Mouse (Mus musculus): ENCODE results near the gene Apba2. TPM values are rescaled to one million over a fixed set of nuclear protein-coding genes. Genes with fewer than 3 reads are reported as not detected.

Apba2 gene
- polyA plus RNA-seq, 1 experiment from 2014 or later = 201 TPM

DNA sequence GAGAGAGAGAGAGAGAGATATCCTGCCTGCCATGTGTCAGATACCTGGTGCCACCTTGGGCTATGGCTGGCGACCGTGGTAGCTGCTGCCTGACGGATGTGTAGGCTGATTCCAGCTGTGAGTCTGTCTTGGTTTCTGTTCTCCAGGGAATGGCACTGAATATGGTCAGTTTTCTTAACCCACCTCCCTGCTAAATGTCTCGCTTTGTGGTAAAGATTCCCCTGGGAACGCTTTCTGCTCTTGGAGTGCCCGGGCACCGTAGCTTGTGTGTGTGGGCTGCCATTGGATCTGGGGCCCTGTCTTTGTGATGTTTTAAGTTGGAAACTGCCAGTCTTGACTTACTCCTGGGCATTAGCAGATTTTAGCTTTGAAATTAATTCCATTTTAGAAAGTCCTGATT lies 7.3 kb downstream of the Apba2 start:
- no peak overlapping the region for H3K4me3 ChIP-seq
- 75% methylated on average over 7 of the region's 7 CpGs for WGBS
- H3K4me2 ChIP-seq = no peak overlapping the region
- no peaks in the 10 kb centered on the region for H3K27me3 ChIP-seq (replicated peaks)
- no peaks in the 10 kb centered on the region for H3K9me3 ChIP-seq
- no peaks in the 10 kb centered on the region for H3K36me3 ChIP-seq (replicated peaks)
- H3K4me1 ChIP-seq = peaks cover 67% of the 10 kb centered on the region
- no peak overlapping the region for H3K27ac ChIP-seq
- H3K9ac ChIP-seq = no peak overlapping the region
- no peak for ATAC-seq (replicated peaks)

DNA sequence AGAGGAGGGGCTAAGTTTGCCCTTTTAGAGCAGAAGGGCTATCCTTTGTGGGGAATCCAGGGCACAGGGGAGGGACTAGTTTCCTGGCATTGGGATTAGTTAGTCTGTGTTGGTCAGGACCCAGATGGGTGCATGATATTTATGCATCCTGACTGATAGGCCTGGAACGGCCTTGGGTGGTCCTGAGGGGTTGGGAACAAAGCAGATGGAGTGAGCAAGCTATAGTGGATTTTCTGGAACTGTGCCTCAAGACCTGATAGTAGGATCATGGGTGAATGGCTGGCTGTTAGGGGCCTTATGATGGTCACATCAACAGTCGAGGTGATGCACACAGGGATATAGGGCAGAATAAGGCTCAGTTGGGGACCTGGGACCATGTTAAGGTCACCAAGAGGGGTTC lies 8.4 kb downstream of the Apba2 start:
- H3K4me3 ChIP-seq = no peak overlapping the region
- no peak overlapping the region for H3K4me2 ChIP-seq
- no peak overlapping the region for H3K27ac ChIP-seq
- H3K27me3 ChIP-seq (replicated peaks) = no peaks in the 10 kb centered on the region
- 56% methylated on average over 2 of the region's 2 CpGs for WGBS
- no peak overlapping the region for H3K9ac ChIP-seq
- H3K36me3 ChIP-seq (replicated peaks) = no peaks in the 10 kb centered on the region
- no peak for ATAC-seq (replicated peaks)
- H3K9me3 ChIP-seq = no peaks in the 10 kb centered on the region
- H3K4me1 ChIP-seq = peaks cover 59% of the 10 kb centered on the region

DNA sequence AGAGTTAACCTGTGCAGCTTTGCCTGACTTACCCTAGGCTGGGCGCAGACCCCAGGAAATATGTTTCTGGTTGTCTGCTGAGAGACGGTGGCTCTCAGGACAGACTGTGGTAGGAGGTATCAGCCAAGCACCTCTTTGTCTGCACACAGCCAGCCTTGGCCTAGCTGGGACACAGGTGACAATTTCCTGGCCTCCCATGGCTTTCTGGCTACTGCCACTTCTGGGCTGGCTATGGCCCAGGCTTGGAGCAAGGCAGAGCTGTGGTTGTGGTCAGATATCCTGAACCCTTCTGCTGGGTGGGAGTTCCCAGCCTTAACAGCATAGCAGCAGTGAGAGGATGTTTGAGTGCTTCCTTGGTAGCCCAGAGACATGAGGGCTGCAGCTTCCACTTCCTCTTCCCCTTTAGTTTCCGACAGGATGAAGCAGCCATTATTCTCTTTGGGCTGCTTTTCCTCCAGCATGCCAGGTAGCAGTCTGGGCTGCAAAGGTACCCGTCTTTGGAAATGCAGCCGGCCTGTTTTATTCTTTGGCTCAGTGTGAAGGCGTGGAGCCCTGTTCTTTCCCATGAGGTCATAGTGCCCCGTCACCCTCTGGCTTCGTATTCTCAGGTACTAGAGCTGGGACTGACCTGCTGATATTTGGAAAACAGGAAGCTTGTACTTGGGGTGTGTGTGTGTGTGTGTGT lies 9.2 kb downstream of the Apba2 start:
- Histone ChIP-seq H3K4me1 (peaks cover 53% of the 10 kb centered on the region), H3K27ac (no peak overlapping the region; the same call in 1 of the 2 replicates)

DNA sequence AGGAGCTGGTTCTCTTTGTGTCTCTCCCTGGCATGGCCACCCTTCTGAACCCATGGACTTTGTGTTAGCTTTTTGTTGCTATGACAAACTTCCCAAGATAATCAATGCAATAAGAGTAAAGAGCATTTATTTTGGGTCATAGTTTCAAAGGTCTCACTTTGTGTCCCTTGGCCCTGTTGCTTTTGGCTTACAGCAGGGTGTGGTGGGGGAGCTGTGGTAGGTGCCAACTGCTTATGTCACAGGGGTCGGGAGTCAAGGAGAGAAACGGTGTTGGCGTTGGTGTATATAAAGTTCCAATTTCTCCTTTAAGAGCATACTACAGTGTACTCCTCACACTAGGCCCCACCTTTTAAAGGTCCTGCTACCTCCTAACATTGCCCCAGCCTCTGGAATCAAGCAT lies 12.1 kb downstream of the Apba2 start:
- H3K9me3 ChIP-seq = no peaks in the 10 kb centered on the region
- no peak overlapping the region for H3K4me3 ChIP-seq
- peaks cover 25% of the 10 kb centered on the region for H3K4me1 ChIP-seq
- ATAC-seq (replicated peaks) = no peak
- H3K36me3 ChIP-seq (replicated peaks) = no peaks in the 10 kb centered on the region
- 97% methylated on average over 3 of the region's 3 CpGs for WGBS
- H3K27ac ChIP-seq = no peak overlapping the region
- no peak overlapping the region for H3K9ac ChIP-seq
- no peaks in the 10 kb centered on the region for H3K27me3 ChIP-seq (replicated peaks)
- H3K4me2 ChIP-seq = no peak overlapping the region

More for the DNA sequence above, 9.2 kb downstream of the Apba2 start:
- Histone ChIP-seq H3K4me3 (no peak overlapping the region), H3K4me2 (no peak overlapping the region), H3K9ac (no peak overlapping the region), H3K9me3 (no peaks in the 10 kb centered on the region), H3K36me3 (replicated peaks) (no peaks in the 10 kb centered on the region), H3K27me3 (replicated peaks) (no peaks in the 10 kb centered on the region)
- 86% methylated on average over 8 of the region's 8 CpGs for WGBS
- no peak for ATAC-seq (replicated peaks)

DNA sequence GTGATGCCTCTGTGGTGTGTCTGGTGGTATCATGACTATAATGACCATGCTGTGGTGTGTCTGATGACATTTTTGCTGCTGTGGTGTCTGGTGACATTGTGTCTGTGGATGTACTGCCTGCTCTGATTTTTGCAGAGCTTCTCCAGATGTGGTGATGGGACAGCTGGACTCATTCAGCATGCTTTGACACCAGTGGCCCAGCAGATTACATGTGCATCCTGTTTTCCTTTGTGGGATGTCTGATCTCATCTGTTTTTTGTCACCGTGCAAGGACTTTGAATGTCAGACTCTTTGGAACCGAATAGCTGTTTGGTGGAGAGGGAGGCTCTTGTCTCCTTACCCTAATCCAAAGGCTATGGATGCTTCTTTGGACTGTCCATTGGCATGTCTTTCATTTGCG lies 13.8 kb downstream of the Apba2 start:
- WGBS = 85% methylated on average over 3 of the region's 3 CpGs
- no peaks in the 10 kb centered on the region for H3K27me3 ChIP-seq (replicated peaks)
- no peak for ATAC-seq (replicated peaks)
- no peak overlapping the region for H3K27ac ChIP-seq
- H3K4me3 ChIP-seq = no peak overlapping the region
- no peaks in the 10 kb centered on the region for H3K9me3 ChIP-seq
- no peak overlapping the region for H3K9ac ChIP-seq
- no peaks in the 10 kb centered on the region for H3K36me3 ChIP-seq (replicated peaks)
- peaks cover 12% of the 10 kb centered on the region for H3K4me1 ChIP-seq
- no peak overlapping the region for H3K4me2 ChIP-seq

DNA sequence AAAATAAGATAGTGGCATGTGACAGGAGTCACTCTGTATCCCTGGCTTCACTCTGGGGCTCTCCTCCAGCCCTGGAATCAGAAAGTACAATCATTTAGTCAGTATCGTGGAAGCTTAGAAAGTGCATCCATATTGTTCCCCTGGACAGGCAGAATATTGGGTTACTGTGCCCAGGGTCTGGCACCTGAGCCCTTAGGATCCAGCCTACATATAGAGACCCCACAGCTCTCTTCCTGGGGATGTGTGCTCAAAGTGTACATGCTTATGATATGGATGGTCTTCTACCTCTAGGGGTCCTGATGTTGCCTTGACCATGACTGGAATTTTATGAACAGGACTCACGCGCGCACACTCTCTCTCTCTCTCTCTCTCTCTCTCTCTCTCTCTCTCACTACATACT lies 14.4 kb downstream of the Apba2 start:
- Histone ChIP-seq H3K4me1 (peaks cover 7% of the 10 kb centered on the region), H3K9me3 (no peaks in the 10 kb centered on the region), H3K27ac (no peak overlapping the region), H3K4me2 (no peak overlapping the region), H3K27me3 (replicated peaks) (no peaks in the 10 kb centered on the region), H3K36me3 (replicated peaks) (no peaks in the 10 kb centered on the region), H3K9ac (no peak overlapping the region), H3K4me3 (no peak overlapping the region)
- 96% methylated on average over 4 of the region's 4 CpGs for WGBS
- no peak for ATAC-seq (replicated peaks)

DNA sequence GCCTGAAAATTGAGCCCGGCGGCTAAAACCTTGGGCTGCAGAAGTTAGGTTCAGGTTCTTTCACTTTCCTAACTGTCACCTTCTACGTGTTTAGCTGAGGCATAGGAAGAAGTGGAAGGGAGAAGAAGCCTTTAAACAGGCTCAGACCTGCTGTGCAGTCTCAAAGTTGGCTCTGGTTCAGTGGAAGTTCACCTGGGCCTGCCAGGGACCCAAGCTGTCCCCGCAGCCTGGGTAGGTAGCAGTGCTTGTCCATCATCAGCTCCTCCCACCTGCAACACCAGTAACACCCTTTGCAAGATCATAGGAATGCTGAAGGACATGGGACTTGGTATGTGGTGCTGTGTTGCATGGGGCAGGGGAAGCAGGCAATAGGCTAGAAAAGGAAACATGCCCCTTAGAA lies 17.6 kb downstream of the Apba2 start:
- Histone ChIP-seq H3K27ac (no peak overlapping the region), H3K4me1 (peaks cover 10% of the 10 kb centered on the region; the same call in 1 of the 2 replicates), H3K9me3 (no peaks in the 10 kb centered on the region), H3K27me3 (replicated peaks) (no peaks in the 10 kb centered on the region), H3K4me2 (no peak overlapping the region), H3K36me3 (replicated peaks) (no peaks in the 10 kb centered on the region), H3K9ac (no peak overlapping the region), H3K4me3 (no peak overlapping the region)
- WGBS = 90% methylated on average over 4 of the region's 4 CpGs
- ATAC-seq (replicated peaks) = no peak

DNA sequence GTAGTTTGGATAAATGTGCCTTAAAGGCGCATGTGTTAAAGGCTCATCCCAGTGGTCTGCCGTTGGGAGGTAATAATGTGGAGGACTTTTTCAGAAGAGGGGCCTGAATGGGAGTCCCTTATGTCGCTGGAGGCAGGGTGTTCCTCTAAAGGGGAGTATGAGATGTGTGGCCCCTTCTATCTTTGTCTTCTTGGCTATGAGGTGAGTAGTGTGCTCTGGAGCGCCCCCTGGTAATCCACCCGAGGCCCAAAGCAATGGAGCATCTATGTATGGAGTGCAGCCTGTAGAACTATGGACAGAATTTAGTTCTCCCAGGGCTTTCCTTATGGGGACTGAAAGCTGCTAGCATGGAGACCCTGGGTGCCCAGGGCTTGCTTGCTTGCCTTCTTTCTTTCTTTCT lies 18.0 kb downstream of the Apba2 start:
- H3K27ac ChIP-seq = no peak overlapping the region
- H3K4me3 ChIP-seq = no peak overlapping the region
- H3K4me1 ChIP-seq = peaks cover 10% of the 10 kb centered on the region; the same call in 1 of the 2 replicates
- H3K36me3 ChIP-seq (replicated peaks) = no peaks in the 10 kb centered on the region
- no peaks in the 10 kb centered on the region for H3K9me3 ChIP-seq
- WGBS = 75% methylated on average over 5 of the region's 5 CpGs
- no peak for ATAC-seq (replicated peaks)
- H3K27me3 ChIP-seq (replicated peaks) = no peaks in the 10 kb centered on the region
- H3K4me2 ChIP-seq = no peak overlapping the region
- no peak overlapping the region for H3K9ac ChIP-seq

DNA sequence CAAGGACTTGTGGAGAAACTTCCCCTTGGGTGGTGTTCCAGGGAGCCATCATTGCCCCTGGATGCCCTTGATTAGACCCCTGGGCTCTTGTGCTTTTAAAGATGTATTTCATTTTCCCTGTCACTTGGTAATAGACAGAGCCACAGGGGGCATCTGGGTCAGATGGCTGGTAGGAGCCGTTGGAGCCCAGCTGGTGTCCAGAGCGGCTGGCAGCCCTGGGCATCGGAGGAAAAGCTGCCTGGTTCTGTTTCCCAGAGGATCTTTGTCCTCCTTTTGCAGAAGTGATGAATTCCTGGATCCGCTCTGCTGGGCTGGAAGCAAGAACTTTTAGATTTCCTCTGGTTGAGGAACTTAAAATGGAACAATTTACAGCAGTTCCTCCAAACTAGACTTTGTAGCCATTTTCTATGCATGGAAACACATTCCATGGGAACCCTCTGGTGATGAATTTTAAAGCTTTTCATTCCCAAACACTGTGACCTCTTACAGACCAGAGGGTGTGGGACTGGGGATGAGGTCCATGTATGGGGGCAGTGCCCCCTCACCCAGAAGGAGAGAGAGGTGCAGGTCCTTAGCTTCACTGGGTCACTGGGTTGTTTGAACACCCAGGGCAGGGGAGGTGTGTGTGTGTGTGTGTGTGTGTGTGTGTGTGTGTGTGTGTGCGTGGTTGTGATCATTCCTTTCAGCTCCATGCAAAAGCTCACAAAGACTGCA lies 20.3 kb downstream of the Apba2 start:
- H3K27ac ChIP-seq = 0 out of 2 replicates have a peak overlapping the region, but pooled peaks have one; percentile 7
- 0 out of 2 replicates have a peak, but pooled peaks have one; percentile 43 for ATAC-seq (replicated peaks)

DNA sequence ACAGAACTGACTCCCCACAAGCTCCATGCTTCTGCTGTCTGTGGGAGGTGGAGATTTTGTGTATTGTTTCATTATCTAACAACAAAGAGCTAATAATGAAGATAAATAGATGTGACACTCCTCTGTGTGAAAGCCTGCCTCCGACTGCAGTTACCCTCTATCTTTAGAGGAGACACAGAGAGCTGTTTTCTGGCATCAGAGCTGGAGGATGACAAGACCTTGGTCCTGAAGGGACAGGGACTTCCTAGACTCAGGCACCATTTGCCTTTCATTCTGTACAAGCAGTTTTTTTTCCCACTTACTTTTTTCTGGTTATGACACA lies 20.9 kb downstream of the Apba2 start:
- ATAC-seq (replicated peaks) = no peak
- Histone ChIP-seq H3K4me3 (no peak overlapping the region), H3K36me3 (replicated peaks) (peaks cover 5% of the 10 kb centered on the region; the same call in 1 of the 2 replicates), H3K27ac (no peak overlapping the region), H3K9me3 (no peaks in the 10 kb centered on the region), H3K27me3 (replicated peaks) (no peaks in the 10 kb centered on the region), H3K9ac (no peak overlapping the region), H3K4me1 (peaks cover 10% of the 10 kb centered on the region; the same call in 1 of the 2 replicates), H3K4me2 (no peak overlapping the region)
- WGBS = 18% methylated on average over 1 of the region's 1 CpGs

More for the DNA sequence above, 20.3 kb downstream of the Apba2 start:
- Histone ChIP-seq H3K36me3 (replicated peaks) (peaks cover 2% of the 10 kb centered on the region; the same call in 1 of the 2 replicates), H3K27me3 (replicated peaks) (no peaks in the 10 kb centered on the region), H3K9me3 (no peaks in the 10 kb centered on the region), H3K4me2 (no peak overlapping the region), H3K4me1 (peaks cover 10% of the 10 kb centered on the region; the same call in 1 of the 2 replicates), H3K4me3 (no peak overlapping the region), H3K9ac (no peak overlapping the region)
- 40% methylated on average over 5 of the region's 5 CpGs for WGBS

DNA sequence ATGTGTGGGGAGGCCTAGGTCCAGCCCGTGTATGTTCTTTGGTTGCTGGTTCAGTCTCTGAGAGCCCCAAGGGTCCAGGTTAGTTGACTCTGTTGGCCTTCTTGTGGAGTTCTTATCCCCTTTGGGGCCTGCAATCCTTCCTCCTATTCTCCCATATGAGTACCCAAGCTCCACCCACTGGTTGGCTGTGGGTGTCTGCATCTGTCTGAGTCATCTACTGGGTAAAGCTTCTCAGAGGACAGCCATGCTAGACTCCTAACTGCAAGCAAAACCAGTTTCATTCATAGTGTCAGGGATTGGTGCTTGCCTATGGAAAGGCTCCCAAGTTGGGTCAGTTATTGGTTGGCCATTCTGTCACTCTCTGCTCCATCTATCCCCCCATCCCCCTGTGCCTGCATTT lies 29.8 kb downstream of the Apba2 start:
- no peak for ATAC-seq (replicated peaks)
- Histone ChIP-seq H3K36me3 (replicated peaks) (peaks cover 22% of the 10 kb centered on the region), H3K4me2 (no peak overlapping the region), H3K9ac (no peak overlapping the region), H3K27me3 (replicated peaks) (no peaks in the 10 kb centered on the region), H3K27ac (no peak overlapping the region), H3K4me1 (peaks cover 16% of the 10 kb centered on the region), H3K4me3 (no peak overlapping the region), H3K9me3 (no peaks in the 10 kb centered on the region)
- 97% methylated on average over 1 of the region's 1 CpGs for WGBS

DNA sequence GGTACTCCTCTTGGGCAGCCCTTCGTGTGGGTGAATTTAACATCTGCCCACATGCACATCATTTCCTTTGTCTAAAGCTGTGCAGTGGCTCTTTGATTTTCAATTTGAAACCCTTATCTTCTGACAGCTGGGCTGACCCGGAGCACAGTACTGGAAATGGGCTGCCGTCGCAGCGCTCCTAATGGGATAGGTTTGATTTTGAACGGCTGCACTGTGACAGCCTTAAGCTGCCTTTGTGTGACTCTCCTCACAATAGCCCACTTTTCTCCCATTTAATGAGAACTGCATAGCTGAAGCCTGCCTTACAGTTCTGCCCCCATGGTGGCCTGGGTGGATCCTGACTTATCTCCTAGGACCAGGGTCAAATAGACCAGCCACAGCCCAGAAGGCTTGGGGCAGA lies 31.9 kb downstream of the Apba2 start:
- Histone ChIP-seq H3K27me3 (replicated peaks) (no peaks in the 10 kb centered on the region), H3K9me3 (no peaks in the 10 kb centered on the region), H3K4me1 (peaks cover 16% of the 10 kb centered on the region), H3K36me3 (replicated peaks) (peaks cover 12% of the 10 kb centered on the region), H3K4me3 (no peak overlapping the region), H3K4me2 (no peak overlapping the region), H3K9ac (no peak overlapping the region; the same call in 1 of the 2 replicates), H3K27ac (peak overlapping the region; percentile 83)
- ATAC-seq (replicated peaks) = peak; percentile 83
- 21% methylated on average over 6 of the region's 6 CpGs for WGBS

DNA sequence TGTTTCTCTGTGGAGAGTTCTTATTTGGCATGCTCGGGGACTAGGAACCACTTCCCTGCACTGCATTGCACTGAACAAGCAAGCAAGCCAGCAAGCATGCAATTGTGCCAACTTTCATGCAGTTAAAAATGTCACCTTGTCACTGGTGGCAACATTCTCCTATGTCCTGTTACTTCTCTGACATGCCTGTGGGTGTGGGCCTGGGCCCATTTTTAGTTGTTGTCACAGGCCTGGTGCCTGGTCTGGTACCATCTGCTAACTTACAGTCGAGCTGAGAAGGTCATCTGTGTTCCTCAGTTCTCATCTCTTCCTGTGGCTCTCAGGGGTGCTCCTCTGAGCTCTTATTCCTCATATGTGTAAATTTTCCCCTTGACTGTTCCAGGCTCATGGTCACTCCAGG lies 33.8 kb downstream of the Apba2 start:
- no peak overlapping the region for H3K9ac ChIP-seq
- ATAC-seq (replicated peaks) = no peak
- H3K27ac ChIP-seq = no peak overlapping the region
- WGBS = 86% methylated on average over 2 of the region's 2 CpGs
- H3K4me3 ChIP-seq = no peak overlapping the region
- H3K27me3 ChIP-seq (replicated peaks) = no peaks in the 10 kb centered on the region
- no peak overlapping the region for H3K4me2 ChIP-seq
- H3K4me1 ChIP-seq = peaks cover 26% of the 10 kb centered on the region
- no peaks in the 10 kb centered on the region for H3K36me3 ChIP-seq (replicated peaks)
- H3K9me3 ChIP-seq = no peaks in the 10 kb centered on the region

Measured in midbrain, embryonic 15.5 days (tissue).